Mouse (Mus musculus): ENCODE measurements around the gene Aldh5a1.

DNA sequence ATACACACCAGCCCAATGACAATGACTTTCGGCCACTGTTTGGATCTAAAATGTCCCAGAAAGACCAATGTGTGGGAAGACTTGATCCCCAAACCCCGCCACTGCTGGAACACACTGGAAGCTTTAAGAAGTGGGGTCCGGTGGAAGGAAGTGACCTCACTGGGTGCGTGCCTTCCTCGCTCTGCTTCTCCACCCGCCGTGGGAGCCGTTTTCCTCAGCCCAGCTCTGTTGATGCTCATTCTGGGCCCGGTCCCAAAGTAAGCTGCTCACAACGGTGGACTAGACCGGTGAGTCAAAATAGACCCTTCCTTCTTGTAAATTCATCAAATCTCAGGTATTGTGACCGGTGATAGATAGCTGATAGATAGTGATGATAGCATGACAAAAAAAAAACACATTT, 32.0 kb downstream of the Aldh5a1 start:
- TF ChIP-seq CTCF (IDR thresholded peaks at IDR 0.05; ENCODE audit: control insufficient read depth, insufficient read depth, insufficient read length), result no peak
- no peak for TF ChIP-seq MAX (IDR thresholded peaks at IDR 0.05)
- no peak for TF ChIP-seq USF1 (IDR thresholded peaks at IDR 0.05; ENCODE audit: low read depth)

All from C2C12 (cell line).